Mouse (Mus musculus): Measurements from ENCODE around the gene Kif24.

DNA sequence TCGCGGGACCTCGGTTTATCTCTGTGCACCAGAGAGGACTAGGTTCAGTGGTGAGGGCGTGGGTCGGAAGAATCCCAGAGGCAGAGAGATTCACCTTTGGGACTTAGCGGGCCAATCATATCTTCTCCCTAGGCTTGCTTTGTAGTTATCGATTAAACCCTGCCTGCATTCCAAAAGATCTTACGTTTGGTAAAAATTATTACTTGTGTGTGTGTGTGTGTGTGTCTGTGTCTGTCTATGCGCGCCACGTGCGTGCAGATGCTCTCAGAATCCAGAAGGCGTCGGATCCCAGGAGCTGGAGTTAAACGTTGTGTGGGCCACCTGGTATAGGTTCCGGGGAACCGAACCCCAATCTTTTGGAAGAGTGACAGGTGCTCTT lies 589 bp upstream of the Kif24 start:
- TF ChIP-seq POLR2A (IDR thresholded peaks at IDR 0.05; ENCODE audit: low read depth, low read length) (no peak), CTCF (conservative IDR thresholded peaks at IDR 0.05; ENCODE audit: insufficient read depth, insufficient read length, low read depth, low read length) (no peak)
